25 mouse cellular contexts compared by ENCODE assay signal in the genomic region with DNA sequence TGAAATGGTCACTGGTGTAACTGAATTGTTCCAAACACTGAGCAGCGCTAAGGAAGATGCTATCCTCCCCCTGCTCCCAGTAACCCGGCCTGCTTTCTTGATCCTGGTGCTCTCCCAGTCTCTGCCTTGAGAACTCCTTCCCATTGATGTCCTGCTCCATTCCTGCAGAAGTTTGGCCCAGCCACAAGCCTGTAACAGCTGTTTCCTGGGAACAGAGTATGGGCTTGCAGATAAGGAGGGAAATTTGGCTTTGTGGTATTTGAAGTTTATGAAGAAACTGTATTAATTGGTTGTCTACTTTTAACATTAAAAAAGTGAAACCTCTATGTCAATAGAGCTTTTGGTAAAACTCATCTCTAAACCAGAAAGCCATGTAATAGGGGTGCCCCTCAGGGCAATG. TPM values are rescaled to one million over a fixed set of nuclear protein-coding genes. Genes with fewer than 3 reads are reported as not detected.
DNase-seq lines count a peak whose midpoint lies in the region; ATAC-seq and TF ChIP-seq lines count a peak whose summit lies in the region.
"Had no signal": no experiment of that assay in that cellular context is flagged by ENCODE, and none has a peak within 500 bp of the region (broad histone marks: within the 10 kb centered on the region; RNA-seq: fewer than 3 reads in every experiment).

No protein-coding gene starts in this region.

- H3K9ac ChIP-seq in MEL (ENCODE audit: control insufficient read depth, low read depth, low read length, poor library complexity, severe bottlenecking), result no peak overlapping the region

- no peak for TF ChIP-seq EP300 in MEL (IDR thresholded peaks at IDR 0.05; ENCODE audit: low read depth in 1 of 2, low read length in 2 of 2)

- no peaks in the 10 kb centered on the region for H3K79me2 ChIP-seq in MEL (ENCODE audit: control insufficient read depth, insufficient read depth, low read length, poor library complexity)

- peaks cover 2% of the 10 kb centered on the region for H3K27me3 ChIP-seq in megakaryocyte, embryonic 14.5 days (replicated peaks)
- H3K27me3 ChIP-seq in MEL (ENCODE audit: control insufficient read depth in 1 of 2, insufficient read depth in 2 of 2, low read length in 2 of 2), result no peaks in the 10 kb centered on the region; a peak in 1 of 4 replicates

- no peak for TF ChIP-seq RAD21 in MEL (IDR thresholded peaks at IDR 0.05; ENCODE audit: low read depth, low read length)

- peak; percentile 12 to 17 for DNase-seq in heart, postnatal 10 days
- DNase-seq in heart, postnatal 4 days, result no peak
- no peak for DNase-seq in MEL (ENCODE audit: low read depth, low spot score)
- DNase-seq in lung, adult 18-20 months, result no peak
- no peak for DNase-seq in gastrocnemius, postnatal 14 days
- DNase-seq: adrenal gland, adult 2 months; adrenal gland, adult 8-10 months; adrenal gland, postnatal 10 days; adrenal gland, postnatal 14 days; adrenal gland, postnatal 25 days; adrenal gland, postnatal 36 days; B cell, adult 2 months; cerebellum, adult 11 months; cerebellum, adult 11-12 months; cerebellum, adult 18-20 months had no signal

- no peak for TF ChIP-seq CTCF in MEL (IDR thresholded peaks at IDR 0.05 in 2 of 3, conservative IDR thresholded peaks at IDR 0.05 in 1 of 3; ENCODE audit: control insufficient read depth in 1 of 3, insufficient read depth in 1 of 3, low read depth in 2 of 3, low read length in 3 of 3, poor library complexity in 1 of 3, severe bottlenecking in 1 of 3)

- TF ChIP-seq POLR2A in MEL (IDR thresholded peaks at IDR 0.05; ENCODE audit: control insufficient read depth in 1 of 2, insufficient read depth in 1 of 2, low read depth in 1 of 2, low read length in 2 of 2, poor library complexity in 1 of 2), result no peak

- no peak for ATAC-seq in megakaryocyte, adult 5-6 weeks (ENCODE audit: poor library complexity, severe bottlenecking)
- peak; percentile 65 for ATAC-seq in common myeloid progenitor, adult 5-6 weeks (replicated peaks; ENCODE audit: low read depth, poor library complexity, severe bottlenecking)
- ATAC-seq: activated CD4-positive, CD25-positive, alpha-beta regulatory T cell, adult 4 months; CD4-positive, CD25-positive, alpha-beta regulatory T cell, adult 4 months; Patski had no signal

- no peaks in the 10 kb centered on the region for H3K9me3 ChIP-seq in megakaryocyte, embryonic 14.5 days
- H3K9me3 ChIP-seq in MEL (replicated peaks; ENCODE audit: insufficient read depth, low read length), result no peaks in the 10 kb centered on the region
- H3K9me3 ChIP-seq: G1E had no signal

- H3K27ac ChIP-seq in MEL (ENCODE audit: control insufficient read depth, low read depth, low read length), result no peak overlapping the region

- peaks cover 11% of the 10 kb centered on the region for H3K36me3 ChIP-seq in megakaryocyte, embryonic 14.5 days (replicated peaks; ENCODE audit: low read length)
- H3K36me3 ChIP-seq in MEL (ENCODE audit: control insufficient read depth in 1 of 2, insufficient read depth in 2 of 2, low read length in 2 of 2), result no peaks in the 10 kb centered on the region
- H3K36me3 ChIP-seq: G1E had no signal

- peak overlapping the region; percentile 76 for H3K4me3 ChIP-seq in megakaryocyte, embryonic 14.5 days (replicated peaks)
- H3K4me3 ChIP-seq in MEL (ENCODE audit: control insufficient read depth in 1 of 2, insufficient read depth in 1 of 2, low read depth in 2 of 2, low read length in 2 of 2), result no peak overlapping the region

- H3K4me1 ChIP-seq in megakaryocyte, embryonic 14.5 days, result peaks cover 75% of the 10 kb centered on the region
- peaks cover 0 to 3% of the 10 kb centered on the region in 2 experiments; a peak in 2 of 4 replicates for H3K4me1 ChIP-seq in MEL (ENCODE audit: control insufficient read depth in 1 of 2, insufficient read depth in 2 of 2, low read length in 2 of 2)

- intact Hi-C loops in heart, postnatal 10 days (cut with DNase I), result no loop called here
- intact Hi-C loops in gastrocnemius, postnatal 14 days (cut with DNase I; ENCODE audit: low total_unique reads), result no loop called here

TF ChIP-seq in MEL, 35 proteins besides CTCF, POLR2A, EP300 and RAD21:
- peak; percentile 22; the same call in 1 of the 2 replicates for TF ChIP-seq TAL1 (IDR thresholded peaks at IDR 0.05; ENCODE audit: low read length)
- no peak for TF ChIP-seq MYC (IDR thresholded peaks at IDR 0.05; ENCODE audit: low read depth, low read length)
- peak; percentile 18; the same call in 1 of the 2 replicates for TF ChIP-seq TCF12 (IDR thresholded peaks at IDR 0.05; ENCODE audit: low read depth, low read length)
- TF ChIP-seq MYB (IDR thresholded peaks at IDR 0.05; ENCODE audit: low read depth, low read length), result no peak

RNA-seq across cellular contexts. Expression of a gene that starts 10.6 kb away (rescaled TPM):
- not detected for total RNA-seq in heart, postnatal 10 days (2021)
- total RNA-seq in heart, postnatal 4 days (2021), result not detected
- 0.38 TPM in 1 of 2 replicates, not detected in the other for polyA plus RNA-seq in megakaryocyte, embryonic 14.5 days (2012; ENCODE audit: insufficient read depth, low replicate concordance)
- not detected in 2 replicates for total RNA-seq in megakaryocyte, adult 5-6 weeks (2015)
- not detected in 2 replicates for total RNA-seq in megakaryocyte, adult 5-6 weeks (2017)
- total RNA-seq in MEL (2012; rRNA removed), result 0.04 and 0.07 TPM in 2 replicates
- under 1 TPM in 1 of 2 experiments, not detected in 1; 0.47 TPM for polyA plus RNA-seq in MEL (2012; ENCODE audit: insufficient read depth in 1 of 2, insufficient read length in 2 of 2, low read depth in 1 of 2, low replicate concordance in 2 of 2, missing spikeins in 1 of 2)
- total RNA-seq in common myeloid progenitor, adult 5-6 weeks (2017), result 0.09 TPM in 1 of 2 replicates, not detected in the other
- not detected for total RNA-seq in gastrocnemius, postnatal 14 days (2021)
- total RNA-seq: adrenal gland, adult 18-20 months; adrenal gland, adult 2 months; adrenal gland, adult 8-10 months; adrenal gland, postnatal 14 days; adrenal gland, postnatal 25 days; adrenal gland, postnatal 36 days; CH12.LX had no signal
- polyA plus RNA-seq: activated CD4-positive, CD25-positive, alpha-beta regulatory T cell, adult 4 months; adrenal gland, adult 2 months; C2C12; G1E; Patski had no signal

RNA-seq across cellular contexts. Expression of a gene that starts 35.0 kb away (rescaled TPM):
- total RNA-seq in heart, postnatal 10 days (2021), result 1 to 10 TPM in 1 of 2 experiments, under 1 TPM in 1; 0.74 to 1.5 TPM
- total RNA-seq in heart, postnatal 4 days (2021), result under 1 TPM; 0.72 to 0.93 TPM
- polyA plus RNA-seq in megakaryocyte, embryonic 14.5 days (2012; ENCODE audit: insufficient read depth, low replicate concordance), result 2.2 and 5.1 TPM in 2 replicates
- total RNA-seq in megakaryocyte, adult 5-6 weeks (2015), result 1.5 and 2.8 TPM in 2 replicates
- 0.33 and 0.53 TPM in 2 replicates for total RNA-seq in megakaryocyte, adult 5-6 weeks (2017)
- total RNA-seq in MEL (2012; rRNA removed), result not detected in 2 replicates
- under 1 TPM in 1 of 2 experiments, not detected in 1; 0.14 TPM for polyA plus RNA-seq in MEL (2012; ENCODE audit: insufficient read depth in 1 of 2, insufficient read length in 2 of 2, low read depth in 1 of 2, low replicate concordance in 2 of 2, missing spikeins in 1 of 2)
- total RNA-seq in common myeloid progenitor, adult 5-6 weeks (2017), result 9.3 and 13.0 TPM in 2 replicates
- total RNA-seq in gastrocnemius, postnatal 14 days (2021), result under 1 TPM in 1 of 2 experiments, not detected in 1; 0.57 TPM
- total RNA-seq: adrenal gland, postnatal 36 days had no signal
- polyA plus RNA-seq: C2C12 had no signal

Comparison
In these comparisons a context has a peak if more than half of its experiments do, and no peak if none do; other contexts are left out.
1. DNase-seq: peak in heart, postnatal 10 days (2 of 2); none in heart, postnatal 4 days (single experiment), MEL (single experiment), lung, adult 18-20 months (0 of 2) and gastrocnemius, postnatal 14 days (single experiment).